Mouse (Mus musculus) stomach, embryonic 16.5 days (tissue): ENCODE data around the gene Fbxl8. TPM values are rescaled to one million over a fixed set of nuclear protein-coding genes. Genes with fewer than 3 reads are reported as not detected.
A peak's percentile ranks its signal among the peaks of the same experiment; 100 is the strongest.

ENCODE experiments used
- ATAC-seq: fragments of 200-750 bp; cut with Nextera tagmentation; 2 replicates; pipeline ENCODE4 v1.8.0; 2017; ENCODE audit warnings: moderate number of reproducible peaks, moderate TSS enrichment; ENCODE audit not compliant: insufficient read depth, low FRiP score
- H3K27ac ChIP-seq: fragments of 300-500 bp; sonication (generic); 2 replicates; pipeline ENCODE4 v1.5.1; 2014; ENCODE audit warnings: low read length
- H3K27me3 ChIP-seq: fragments of 300-500 bp; sonication (generic); 2 replicates; pipeline ENCODE4 v1.6.1; 2014; ENCODE audit warnings: low read length, control low read depth, mixed read lengths; ENCODE audit not compliant: control insufficient read depth, insufficient read depth
- H3K36me3 ChIP-seq: fragments of 300-500 bp; sonication (generic); 2 replicates; pipeline ENCODE4 v1.6.1; 2014; ENCODE audit warnings: low read length; ENCODE audit not compliant: control insufficient read depth, insufficient read depth
- H3K4me1 ChIP-seq: fragments of 300-500 bp; sonication (generic); 2 replicates; pipeline ENCODE4 v1.6.1; 2014; ENCODE audit warnings: low read length, control low read depth, mixed read lengths; ENCODE audit not compliant: control insufficient read depth, insufficient read depth
- H3K4me2 ChIP-seq: fragments of 300-500 bp; sonication (generic); 2 replicates; pipeline ENCODE4 v1.6.1; 2014; ENCODE audit warnings: low read depth, low read length, mixed read lengths
- H3K4me3 ChIP-seq: fragments of 300-500 bp; sonication (generic); replicated peaks from 2 replicates; pipeline ENCODE4 v1.5.1; 2014; ENCODE audit warnings: mild to moderate bottlenecking, low read length
- H3K9ac ChIP-seq: fragments of 300-500 bp; sonication (generic); 2 replicates; pipeline ENCODE4 v1.6.1; 2014; ENCODE audit warnings: low read length
- H3K9me3 ChIP-seq: fragments of 300-500 bp; sonication (generic); replicated peaks from 2 replicates; pipeline ENCODE4 v1.6.1; 2016; ENCODE audit warnings: low read length, control low read depth; ENCODE audit not compliant: control insufficient read depth
- WGBS: fragments of 180-500 bp; shearing (Covaris S2); extraction: QIAGEN DNeasy Blood & Tissue Kit; methylation state at CpG from one replicate; pipeline ENCODE4 v1.1.7; 2014; 5-methylcytosine and 5-hydroxymethylcytosine counted together
- polyA plus RNA-seq: library from polyadenylated mRNA; unstranded; fragments of >200 nt; fragmentation: Nextera tagmentation; extraction: Ambion mirVana; gene quantifications from 2 replicates; pipeline ENCODE4 v1.2.1, GENCODE M21; 2015

The Fbxl8 gene
- polyA plus RNA-seq, 1 experiment from 2014 or later = 3.4 TPM

GRCm38 (mm10) chr8:105254966-105255350, 9.5 kb upstream of the Fbxl8 start, which contains the start of gene B3gnt9:
TSS of gene B3gnt9 (minus strand) at chr8:105255153.
- H3K27me3 ChIP-seq = peaks cover 10% of the 10 kb centered on the region
- ATAC-seq = peak; percentile 75
- WGBS = 2% methylated on average over 14 of the region's 14 CpGs

DNA sequence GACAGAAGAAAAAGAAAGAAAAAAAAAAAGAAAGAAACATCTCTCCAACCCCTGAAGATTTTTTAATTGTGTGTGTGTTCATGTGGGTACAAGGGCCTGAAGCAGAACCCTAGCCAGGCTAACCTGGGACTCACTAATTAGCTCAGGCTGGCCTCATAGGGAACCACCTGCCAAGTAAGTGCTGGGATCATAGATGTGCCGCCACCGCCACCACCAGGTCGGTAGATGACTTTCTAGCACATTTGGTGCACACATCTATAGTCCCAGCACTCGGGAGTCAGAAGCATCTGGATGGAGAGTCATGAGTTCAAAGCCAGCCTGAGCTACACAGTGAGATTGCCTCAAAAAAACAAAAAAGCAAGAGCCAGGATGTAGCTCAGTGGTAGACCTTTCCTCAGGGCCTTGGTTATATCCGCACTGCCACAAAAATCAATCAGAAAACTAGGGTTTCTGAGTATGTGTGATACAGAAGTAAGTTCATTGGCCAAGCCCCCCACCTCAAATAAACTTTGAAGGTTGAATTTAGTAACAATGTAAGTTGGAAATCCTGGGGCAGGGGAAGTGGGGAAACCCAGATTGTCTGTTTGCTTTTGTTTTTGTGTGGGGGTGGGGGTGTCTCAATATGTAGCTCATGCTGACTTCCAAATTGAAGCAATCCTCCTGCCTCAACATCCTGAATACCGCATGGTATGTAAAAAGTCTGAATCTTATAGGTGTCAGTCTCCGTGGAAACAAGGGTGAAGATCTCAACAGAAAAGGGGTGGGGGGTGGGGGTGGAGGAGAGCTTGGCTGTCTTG, 6.9 kb upstream of the Fbxl8 start:
- no peak for ATAC-seq
- H3K27ac ChIP-seq = no peak overlapping the region
- no peak overlapping the region for H3K4me2 ChIP-seq
- no peaks in the 10 kb centered on the region for H3K36me3 ChIP-seq
- H3K9me3 ChIP-seq = no peaks in the 10 kb centered on the region
- 76% methylated on average over 7 of the region's 7 CpGs for WGBS
- H3K27me3 ChIP-seq = peaks cover 10% of the 10 kb centered on the region
- H3K4me1 ChIP-seq = peaks cover 32% of the 10 kb centered on the region
- no peak overlapping the region for H3K4me3 ChIP-seq
- H3K9ac ChIP-seq = no peak overlapping the region

More at GRCm38 (mm10) chr8:105254966-105255350, 9.5 kb upstream of the Fbxl8 start, which contains the start of gene B3gnt9:
- H3K4me2 ChIP-seq = peak within 1 kb of the TSS; percentile 98
- peaks cover 30% of the 10 kb centered on the region for H3K4me1 ChIP-seq
- H3K9ac ChIP-seq = peak within 1 kb of the TSS; percentile 82
- H3K9me3 ChIP-seq = no peaks in the 10 kb centered on the region
- peak within 1 kb of the TSS; percentile 72 for H3K4me3 ChIP-seq
- peak within 1 kb of the TSS; percentile 92 for H3K27ac ChIP-seq
- peaks cover 6% of the 10 kb centered on the region; the same call in 1 of the 2 replicates for H3K36me3 ChIP-seq

GRCm38 (mm10) chr8:105258911-105259720, 5.3 kb upstream of the Fbxl8 start:
- Histone ChIP-seq H3K27ac (no peak overlapping the region), H3K9me3 (no peaks in the 10 kb centered on the region), H3K4me1 (peaks cover 24% of the 10 kb centered on the region), H3K9ac (peak overlapping the region; percentile 58), H3K4me2 (peak overlapping the region; percentile 77), H3K4me3 (peak overlapping the region; percentile 43), H3K36me3 (no peaks in the 10 kb centered on the region), H3K27me3 (peaks cover 10% of the 10 kb centered on the region)
- ATAC-seq = peak; percentile 12; the same call in 1 of the 2 replicates
- WGBS = 8% methylated on average over 55 of the region's 55 CpGs

DNA sequence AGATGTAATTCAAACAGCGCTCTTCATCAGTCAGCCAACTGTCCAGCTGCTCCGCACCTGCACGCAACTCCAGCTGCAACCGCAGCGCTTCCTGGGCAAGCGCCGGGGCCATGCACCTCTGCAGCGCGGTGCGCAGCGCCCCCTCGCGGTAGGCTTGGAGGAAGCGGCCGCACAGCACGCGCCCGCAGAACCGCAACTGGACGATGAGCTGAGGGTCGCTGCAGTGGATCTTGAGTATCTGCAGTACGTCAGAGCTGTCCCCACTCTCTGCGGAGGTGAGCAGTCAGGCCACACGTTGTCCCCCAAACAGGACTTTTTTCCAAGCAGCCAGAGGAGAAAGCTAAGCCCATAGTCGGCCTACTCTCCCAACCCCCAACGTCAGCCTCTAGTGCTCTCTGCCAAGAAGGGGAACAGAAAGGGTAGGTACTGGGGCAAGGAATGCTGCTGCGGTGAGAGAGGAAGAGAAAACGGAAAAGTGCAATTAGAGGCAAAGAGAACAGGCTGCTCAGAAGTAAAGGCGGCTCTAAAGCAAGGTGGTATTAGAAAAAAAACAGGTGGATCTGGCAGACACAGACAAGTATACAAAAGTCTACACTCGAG, 4.6 kb upstream of the Fbxl8 start:
- H3K4me3 ChIP-seq = peak overlapping the region; percentile 43
- 5% methylated on average over 30 of the region's 30 CpGs for WGBS
- H3K9ac ChIP-seq = peak overlapping the region; percentile 58
- H3K9me3 ChIP-seq = no peaks in the 10 kb centered on the region
- no peaks in the 10 kb centered on the region for H3K36me3 ChIP-seq
- peak; percentile 37; the same call in 1 of the 2 replicates for ATAC-seq
- peaks cover 10% of the 10 kb centered on the region for H3K27me3 ChIP-seq
- peaks cover 20% of the 10 kb centered on the region for H3K4me1 ChIP-seq
- no peak overlapping the region for H3K27ac ChIP-seq
- peak overlapping the region; percentile 77 for H3K4me2 ChIP-seq

DNA sequence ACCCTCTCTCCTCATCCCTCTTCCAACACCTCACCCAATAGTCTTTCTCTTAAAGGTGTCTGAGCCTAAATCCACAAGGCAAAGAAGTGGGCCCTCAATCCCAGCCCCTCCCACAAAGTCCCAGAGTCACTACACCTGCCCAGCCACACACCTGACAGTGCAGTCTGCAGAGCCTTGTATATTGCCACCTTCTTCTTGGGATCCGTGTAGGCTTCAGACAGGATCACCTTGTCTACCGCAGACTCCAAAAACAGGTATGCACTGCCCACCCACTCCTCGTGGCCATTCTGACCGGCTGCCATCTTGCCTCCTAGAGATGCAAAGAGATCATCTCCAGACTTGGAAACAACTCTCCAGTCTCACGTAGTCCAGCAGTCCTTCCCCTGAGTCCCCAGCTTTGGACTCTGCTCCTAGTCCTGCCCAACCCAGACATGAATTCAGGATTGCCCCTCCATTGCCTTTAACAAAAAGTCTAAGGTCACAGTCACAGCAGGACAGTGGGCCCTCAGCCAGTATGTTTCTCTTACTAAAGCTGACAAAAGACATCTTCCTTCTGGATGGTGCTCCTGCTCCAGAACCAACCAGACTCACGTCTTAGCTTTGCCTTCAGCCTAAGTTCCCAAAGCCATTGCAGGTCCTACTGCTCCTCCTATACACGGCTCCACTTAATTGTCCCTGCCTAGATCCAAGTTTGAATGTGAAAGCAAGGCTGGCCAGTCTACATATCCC, 3.9 kb upstream of the Fbxl8 start:
- Histone ChIP-seq H3K4me2 (no peak overlapping the region), H3K27me3 (peaks cover 10% of the 10 kb centered on the region), H3K4me3 (no peak overlapping the region), H3K9ac (no peak overlapping the region), H3K9me3 (no peaks in the 10 kb centered on the region), H3K36me3 (no peaks in the 10 kb centered on the region), H3K27ac (no peak overlapping the region), H3K4me1 (peaks cover 22% of the 10 kb centered on the region)
- ATAC-seq = no peak
- WGBS = 73% methylated on average over 7 of the region's 7 CpGs

DNA sequence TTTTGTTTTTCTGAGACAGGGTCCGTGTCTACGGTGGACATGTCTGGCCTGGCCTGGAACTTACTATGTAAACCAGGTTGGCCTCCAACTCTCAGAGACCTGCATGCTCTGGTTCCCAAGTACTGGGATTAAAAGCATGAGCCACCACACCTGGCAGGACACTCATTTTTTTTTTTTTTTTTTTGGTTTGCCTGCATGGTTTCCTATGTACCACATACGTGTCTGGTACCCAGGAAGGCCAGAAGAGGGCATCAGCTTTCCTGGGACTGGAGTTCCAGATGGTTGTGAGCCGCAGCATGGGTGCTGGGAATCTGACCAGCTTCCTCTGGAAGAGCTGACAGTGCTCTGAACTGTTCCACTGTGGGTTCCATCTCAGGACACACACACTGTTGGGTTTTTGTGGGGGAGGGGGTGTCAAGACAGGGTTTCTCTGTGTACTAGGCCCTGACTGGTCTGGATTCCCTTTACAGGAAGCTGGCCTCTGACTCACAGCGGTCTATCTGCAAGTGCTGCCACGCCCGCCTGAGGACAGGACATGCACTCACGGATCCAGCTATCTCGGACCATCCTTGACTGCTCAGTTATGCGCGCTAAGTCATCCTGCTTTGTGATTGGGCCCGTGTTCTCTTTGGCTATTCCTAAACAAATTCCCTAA, 3.0 kb upstream of the Fbxl8 start:
- ATAC-seq = no peak
- 84% methylated on average over 12 of the region's 12 CpGs for WGBS
- Histone ChIP-seq H3K4me3 (no peak overlapping the region), H3K9ac (no peak overlapping the region), H3K36me3 (no peaks in the 10 kb centered on the region), H3K27me3 (peaks cover 14% of the 10 kb centered on the region), H3K4me2 (no peak overlapping the region), H3K4me1 (peaks cover 22% of the 10 kb centered on the region), H3K9me3 (no peaks in the 10 kb centered on the region), H3K27ac (no peak overlapping the region)

DNA sequence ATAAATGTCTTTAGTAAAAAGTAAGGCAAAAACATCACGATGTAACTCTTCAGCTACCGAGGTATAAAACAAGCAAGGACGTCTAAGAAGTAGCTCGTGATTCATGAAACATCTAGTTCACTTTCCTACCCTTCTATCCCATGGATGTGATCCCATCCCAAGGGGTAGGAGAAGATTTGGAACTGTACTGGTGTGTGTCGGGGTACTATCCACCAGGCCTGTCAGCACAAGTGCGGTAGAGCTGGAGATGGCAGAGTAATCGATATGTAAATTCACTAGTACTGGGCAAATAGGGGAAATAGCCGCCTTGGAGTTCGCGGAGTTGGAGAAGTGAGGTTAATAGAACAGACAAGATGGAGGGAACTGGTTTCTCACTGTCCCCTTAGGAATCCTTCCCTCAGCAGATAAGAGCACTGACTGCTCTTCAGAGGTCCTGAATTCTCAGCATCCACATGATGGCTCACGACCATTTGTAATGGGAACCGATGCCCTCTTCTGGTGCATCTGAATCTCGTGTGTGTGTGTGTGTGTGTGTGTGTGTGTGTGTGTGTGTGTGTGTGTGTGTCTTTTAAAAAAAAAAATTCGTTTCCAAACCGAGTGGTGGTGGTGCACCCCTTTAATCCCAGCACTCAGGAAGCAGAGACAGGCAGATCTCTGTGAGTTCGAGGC, 1.1 kb upstream of the Fbxl8 start:
- no peak for ATAC-seq
- H3K4me1 ChIP-seq = peaks cover 25% of the 10 kb centered on the region
- H3K9ac ChIP-seq = no peak overlapping the region
- H3K27ac ChIP-seq = no peak overlapping the region
- peak overlapping the region; percentile 94 for H3K4me2 ChIP-seq
- no peaks in the 10 kb centered on the region for H3K9me3 ChIP-seq
- H3K27me3 ChIP-seq = peaks cover 30% of the 10 kb centered on the region
- H3K4me3 ChIP-seq = peak overlapping the region; percentile 67
- 45% methylated on average over 16 of the region's 16 CpGs for WGBS
- H3K36me3 ChIP-seq = no peaks in the 10 kb centered on the region

GRCm38 (mm10) chr8:105265128-105265527, 680 bp downstream of the Fbxl8 start:
- ATAC-seq = no peak

More at GRCm38 (mm10) chr8:105265128-105265527, 680 bp downstream of the Fbxl8 start:
- peak overlapping the region; percentile 94 for H3K4me2 ChIP-seq
- no peaks in the 10 kb centered on the region for H3K9me3 ChIP-seq
- no peak overlapping the region for H3K27ac ChIP-seq
- peaks cover 40% of the 10 kb centered on the region for H3K27me3 ChIP-seq
- H3K9ac ChIP-seq = peak overlapping the region; percentile 72
- H3K4me3 ChIP-seq = peak overlapping the region; percentile 67
- H3K36me3 ChIP-seq = no peaks in the 10 kb centered on the region
- whole genome bisulfite sequencing = 10% methylated on average over 10 of the region's 10 CpGs
- H3K4me1 ChIP-seq = peaks cover 29% of the 10 kb centered on the region
